Mouse (Mus musculus) heart, postnatal 0 days (tissue): ENCODE data around the gene Lama5.

Source experiments
- CTCF ChIP-seq: IDR thresholded peaks from 2 replicates; pipeline ENCODE4 v1.5.1; 2016; ENCODE audit warnings: antibody characterized with exemption, control low read depth, low read depth
- EP300 ChIP-seq: IDR thresholded peaks from 2 replicates; pipeline ENCODE4 v1.6.1; 2016; ENCODE audit warnings: antibody characterized with exemption, low read depth

GRCm38 (mm10) chr2:180214352-180214978, 11.2 kb downstream of the Lama5 start:
- TF ChIP-seq CTCF, result no peak
- TF ChIP-seq EP300, result no peak
